Mouse (Mus musculus) frontal cortex, postnatal 10 days (tissue): ENCODE measurements at regions not wholly inside any gene's neighbourhood (a gene's known extent, or its start where the extent isn't known, plus 50 kb on each side); places are given as distances from the start of the nearest gene placed in this dataset.
"Not testable (repeated sequence)": the region's sequence is repeated elsewhere in the genome, so short reads cannot be mapped to it uniquely, and the experiment has no call there.

Experiments
- DNase-seq, 2 experiments: peaks; one replicate each; pipeline ENCODE4 v3.0.0; 2022; ENCODE audit warnings: low spot score in 2 of 2, mixed read lengths in 1 of 2

- DNase-seq = no peak
Observed at GRCm38 (mm10) chr5:52015786-52016185, 174.5 kb downstream of the Dhx15 start.

GRCm38 (mm10) chr5:52010426-52010825 lies 179.9 kb downstream of the Dhx15 start:
- no peak for DNase-seq

GRCm38 (mm10) chr5:52008942-52009341 lies 181.4 kb downstream of the Dhx15 start:
- no peak for DNase-seq

- DNase-seq = no peak
Observed at GRCm38 (mm10) chr5:52006843-52007242, 183.5 kb downstream of the Dhx15 start.

- DNase-seq = no peak
Observed at GRCm38 (mm10) chr5:51990847-51991610, 199.3 kb downstream of the Dhx15 start.

- DNase-seq = no peak
Observed at GRCm38 (mm10) chr5:51989396-51989795, 200.9 kb downstream of the Dhx15 start.

GRCm38 (mm10) chr5:51988913-51989312 lies 201.4 kb downstream of the Dhx15 start:
- DNase-seq = no peak

GRCm38 (mm10) chr5:51984966-51985365 lies 205.3 kb downstream of the Dhx15 start:
- DNase-seq = no peak

GRCm38 (mm10) chr5:51982780-51983179 lies 207.5 kb downstream of the Dhx15 start:
- no peak for DNase-seq

- DNase-seq = no peak
Observed at GRCm38 (mm10) chr5:51980901-51981300, 209.4 kb downstream of the Dhx15 start.

- DNase-seq = no peak
Observed at GRCm38 (mm10) chr5:51952499-51952898, 237.8 kb downstream of the Dhx15 start.

GRCm38 (mm10) chr5:51949996-51950395 lies 240.3 kb downstream of the Dhx15 start:
- DNase-seq = no peak

- no peak for DNase-seq
Observed at GRCm38 (mm10) chr5:51946062-51946461, 244.3 kb downstream of the Dhx15 start.

- DNase-seq = not testable (repeated sequence)
Observed at GRCm38 (mm10) chr5:51941925-51942291, 248.4 kb downstream of the Dhx15 start.

- DNase-seq = no peak
Observed at GRCm38 (mm10) chr5:51941255-51941924, 248.9 kb downstream of the Dhx15 start.

- no peak for DNase-seq
Observed at GRCm38 (mm10) chr5:51938845-51939244, 251.5 kb downstream of the Dhx15 start.

GRCm38 (mm10) chr5:51937320-51937719 lies 253.0 kb downstream of the Dhx15 start:
- DNase-seq = no peak

GRCm38 (mm10) chr5:51935391-51936354 lies 254.6 kb downstream of the Dhx15 start:
- no peak for DNase-seq

- no peak for DNase-seq
Observed at GRCm38 (mm10) chr5:51934910-51935309, 255.4 kb downstream of the Dhx15 start.

GRCm38 (mm10) chr5:51933331-51933730 lies 257.0 kb downstream of the Dhx15 start:
- DNase-seq = no peak

GRCm38 (mm10) chr5:51930416-51930815 lies 259.9 kb downstream of the Dhx15 start:
- no peak for DNase-seq

GRCm38 (mm10) chr5:51928801-51929200 lies 261.5 kb downstream of the Dhx15 start:
- no peak for DNase-seq
